ENCODE assay signal across 19 mouse cellular contexts in the genomic region with DNA sequence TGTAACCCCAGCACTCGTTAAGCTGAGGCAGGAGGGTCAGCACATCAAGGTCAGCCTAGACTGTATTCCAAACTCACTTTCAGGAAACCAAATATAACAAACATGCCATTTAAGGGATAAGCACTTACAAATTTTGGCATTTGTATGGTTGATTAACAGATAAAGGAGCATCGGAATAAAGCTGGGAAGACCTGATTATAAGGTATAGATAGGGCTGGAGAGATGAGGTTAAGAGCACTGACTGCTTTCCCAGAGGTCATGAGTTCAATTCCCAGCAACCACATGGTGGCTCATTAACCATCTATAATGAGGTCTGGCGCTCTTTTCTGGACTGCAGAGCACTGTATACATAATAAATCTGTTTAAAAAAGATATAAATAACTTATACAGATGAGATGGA.
"Had no signal": no experiment of that assay in that cellular context is flagged by ENCODE, and none has a peak within 500 bp of the region (broad histone marks: within the 10 kb centered on the region; RNA-seq: fewer than 3 reads in every experiment).

No protein-coding gene starts in this region.

- DNase-seq: lung, adult 18-20 months; lung, embryonic 14.5 days; lung, postnatal 10 days; lung, postnatal 4 days; midbrain, embryonic 14.5 days; retina, postnatal 1 day; right cerebral cortex, adult 18-20 months; right cerebral cortex, postnatal 25 days; right cerebral cortex, postnatal 4 days; spleen, adult 18-20 months; thymus, adult 18-20 months; thymus, postnatal 14 days; thymus, postnatal 36 days had no signal

- H3K9me3 ChIP-seq: midbrain, embryonic 10.5 days; midbrain, embryonic 12.5 days; neural tube, embryonic 13.5 days; neural tube, embryonic 15.5 days had no signal

- H3K9ac ChIP-seq: lung, embryonic 14.5 days; midbrain, embryonic 12.5 days; neural tube, embryonic 13.5 days; neural tube, embryonic 15.5 days had no signal

- H3K4me1 ChIP-seq: midbrain, embryonic 10.5 days; midbrain, embryonic 12.5 days; neural tube, embryonic 13.5 days; neural tube, embryonic 15.5 days had no signal

- H3K27me3 ChIP-seq: midbrain, embryonic 12.5 days; neural tube, embryonic 13.5 days; neural tube, embryonic 15.5 days had no signal

- ATAC-seq: midbrain, embryonic 16.5 days had no signal

- H3K4me3 ChIP-seq: midbrain, embryonic 10.5 days; midbrain, embryonic 12.5 days; myocyte; neural tube, embryonic 13.5 days; neural tube, embryonic 15.5 days had no signal

- H3K27ac ChIP-seq: midbrain, embryonic 10.5 days; midbrain, embryonic 12.5 days; neural tube, embryonic 13.5 days; neural tube, embryonic 15.5 days had no signal

- H3K36me3 ChIP-seq: midbrain, embryonic 12.5 days had no signal

- H3K4me2 ChIP-seq: lung, embryonic 14.5 days; midbrain, embryonic 12.5 days; neural tube, embryonic 13.5 days; neural tube, embryonic 15.5 days had no signal
